Mouse (Mus musculus) layer of hippocampus, adult 2 months (tissue): Measurements from ENCODE around the gene Zbtb16. TPM values are rescaled to one million over a fixed set of nuclear protein-coding genes. Genes with fewer than 3 reads are reported as not detected.

Source experiments
- DNase-seq, 2 experiments: peaks; one replicate each; pipeline ENCODE4 v3.0.0; 2022; ENCODE audit warnings: low spot score in 2 of 2
- H3K27ac ChIP-seq: fragments of 200-600 bp; 2 replicates; pipeline ENCODE4 v1.8.1; 2022
- H3K4me3 ChIP-seq: fragments of 200-600 bp; 2 replicates; pipeline ENCODE4 v1.8.1; 2022; ENCODE audit warnings: mild to moderate bottlenecking
- CTCF ChIP-seq: fragments of 200-600 bp; conservative IDR thresholded peaks from 2 replicates; pipeline ENCODE4 v1.8.1; 2022; ENCODE audit warnings: antibody characterized with exemption, mild to moderate bottlenecking, moderate library complexity
- total RNA-seq, 2 experiments: library from RNA; stranded (reverse); gene quantifications; 2 replicates each; pipeline ENCODE4 v1.2.3; 2021

Zbtb16 gene
- total RNA-seq, 2 experiments from 2014 or later: 143 to 149 TPM

DNA sequence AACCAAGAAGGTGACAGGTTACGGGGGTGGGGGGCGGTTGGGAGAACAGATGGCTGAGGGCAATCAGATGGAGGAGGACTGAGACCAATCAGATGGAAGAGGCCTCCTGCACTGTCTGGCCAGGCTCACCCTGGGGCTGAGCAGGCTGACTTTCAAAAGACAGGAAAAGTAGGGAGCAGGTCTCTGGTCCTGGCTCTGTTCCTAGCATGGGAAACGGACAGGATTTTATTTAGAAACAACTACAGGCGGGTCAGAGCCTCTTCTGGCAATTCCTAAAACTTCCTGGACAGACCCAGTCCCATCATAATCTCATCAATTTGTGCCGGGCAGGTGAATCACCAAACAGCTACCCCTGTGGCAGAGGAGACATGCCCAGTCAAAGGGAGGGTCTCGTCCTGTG, 102.9 kb downstream of the Zbtb16 start:
- no peak for DNase-seq
- TF ChIP-seq CTCF: no peak
- Histone ChIP-seq H3K27ac (peak overlapping the region; percentile 99), H3K4me3 (no peak overlapping the region)

DNA sequence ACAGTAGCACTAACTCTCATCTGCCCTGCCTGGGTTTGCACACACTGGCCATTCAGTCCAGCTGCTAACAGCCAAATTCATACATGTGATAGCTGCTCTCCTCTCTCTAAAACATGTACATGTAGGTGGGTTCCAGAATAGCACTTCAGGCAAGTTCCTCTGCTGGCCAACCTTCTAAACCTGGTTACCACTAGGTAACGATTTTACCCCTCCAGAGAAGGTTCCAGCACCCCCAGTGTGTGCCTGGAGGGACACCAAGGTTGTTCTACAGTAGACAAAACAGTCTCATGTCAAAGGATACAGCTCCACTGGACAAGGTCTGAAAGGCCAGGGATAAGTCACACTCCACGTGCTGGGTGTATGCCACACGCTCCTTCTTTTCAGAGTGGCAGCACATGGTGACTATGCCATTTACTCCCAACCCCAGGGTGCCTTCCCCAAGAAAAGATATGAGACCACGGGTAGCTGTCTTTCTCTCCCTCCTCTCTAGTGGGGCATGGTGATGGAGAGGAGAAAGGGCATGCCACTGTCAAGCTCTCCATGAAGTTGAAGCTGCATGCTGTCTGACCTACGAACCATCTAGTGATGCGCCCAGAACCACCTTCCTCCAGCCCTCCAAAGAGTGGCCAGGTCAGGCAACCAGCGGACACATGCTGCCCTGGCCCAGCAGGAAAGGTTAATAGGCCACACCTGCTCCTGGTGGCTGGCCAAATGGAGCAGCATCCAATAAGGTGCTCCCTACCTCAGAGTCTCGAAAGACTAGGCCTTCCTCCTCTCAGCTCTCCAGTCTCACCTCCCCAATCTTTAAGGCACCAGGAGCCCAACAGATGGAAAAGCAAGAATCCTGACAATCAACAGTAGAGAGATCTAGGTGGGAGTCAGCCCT, 104.1 kb downstream of the Zbtb16 start:
- TF ChIP-seq CTCF: no peak
- Histone ChIP-seq H3K4me3 (no peak overlapping the region), H3K27ac (peak overlapping the region; percentile 99)
- no peak for DNase-seq

DNA sequence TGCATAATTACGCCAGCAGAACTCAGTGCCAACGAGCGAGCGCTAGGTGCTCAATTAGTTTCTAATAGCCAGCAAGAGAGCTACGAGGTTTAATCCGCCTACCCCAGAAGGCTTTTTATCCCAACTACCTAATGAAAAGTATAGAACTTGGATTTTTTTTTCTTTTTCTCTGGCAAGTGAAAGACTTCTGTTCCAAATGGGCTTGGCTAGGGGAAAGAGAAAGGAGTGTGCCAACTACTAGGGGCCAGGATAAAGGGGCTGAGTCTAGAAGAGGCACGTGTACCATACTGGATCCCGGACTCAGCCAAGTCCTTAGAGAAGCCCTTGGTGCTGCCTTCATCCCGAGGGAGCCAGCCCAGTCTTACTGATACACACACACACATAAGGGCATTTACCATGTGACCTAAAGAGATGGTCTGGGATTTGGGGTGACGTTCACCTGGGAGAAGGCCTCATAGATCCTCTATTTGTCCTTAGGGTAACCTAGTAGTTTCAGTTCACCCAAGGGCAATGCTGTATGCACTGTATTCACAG, 105.5 kb downstream of the Zbtb16 start:
- H3K27ac ChIP-seq: peak overlapping the region; percentile 99
- DNase-seq: no peak
- no peak overlapping the region for H3K4me3 ChIP-seq
- no peak for TF ChIP-seq CTCF

DNA sequence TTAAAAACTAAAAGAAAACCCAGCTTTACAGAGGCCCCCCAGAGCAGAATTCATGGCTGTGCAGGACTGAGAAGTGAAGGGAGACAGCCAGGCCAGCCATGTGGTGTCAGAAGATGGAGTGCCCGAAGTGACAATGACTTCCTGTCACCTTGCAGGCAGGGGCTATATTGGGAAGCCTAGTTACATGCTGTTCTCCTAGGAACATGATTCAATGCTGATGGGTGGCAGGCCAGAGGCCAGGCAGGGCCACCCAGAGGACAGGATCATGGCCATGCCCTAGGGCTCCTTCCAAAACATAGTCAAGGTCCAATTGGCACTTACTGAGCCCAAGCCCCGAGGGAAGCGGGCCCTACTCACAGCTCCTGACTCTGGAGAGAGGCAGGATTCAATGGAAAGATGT, 106.6 kb downstream of the Zbtb16 start:
- DNase-seq: no peak
- Histone ChIP-seq H3K27ac (peak overlapping the region; percentile 99), H3K4me3 (no peak overlapping the region)
- TF ChIP-seq CTCF: no peak

DNA sequence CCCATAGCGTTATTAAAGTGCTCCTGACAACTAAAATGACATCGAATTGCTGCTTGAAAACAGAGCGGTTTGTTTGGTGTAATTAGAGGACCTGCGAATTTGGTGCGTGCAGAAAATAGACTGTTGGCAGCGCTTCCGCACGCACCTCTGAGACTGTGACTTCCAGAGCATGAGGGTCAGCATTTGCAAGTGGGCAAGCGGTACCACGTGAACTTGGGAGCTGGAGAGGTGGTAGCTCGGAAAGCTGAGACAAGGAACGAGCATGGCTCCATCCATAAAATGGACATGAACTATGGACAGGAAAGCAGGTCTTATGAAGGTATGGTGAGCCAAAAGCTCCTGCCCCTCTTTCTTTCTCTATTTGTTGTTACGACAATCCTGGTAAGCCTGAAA, 107.3 kb downstream of the Zbtb16 start:
- Histone ChIP-seq H3K27ac (peak overlapping the region; percentile 99), H3K4me3 (peak overlapping the region; percentile 11; the same call in 1 of the 2 replicates)
- no peak for DNase-seq
- TF ChIP-seq CTCF: no peak

DNA sequence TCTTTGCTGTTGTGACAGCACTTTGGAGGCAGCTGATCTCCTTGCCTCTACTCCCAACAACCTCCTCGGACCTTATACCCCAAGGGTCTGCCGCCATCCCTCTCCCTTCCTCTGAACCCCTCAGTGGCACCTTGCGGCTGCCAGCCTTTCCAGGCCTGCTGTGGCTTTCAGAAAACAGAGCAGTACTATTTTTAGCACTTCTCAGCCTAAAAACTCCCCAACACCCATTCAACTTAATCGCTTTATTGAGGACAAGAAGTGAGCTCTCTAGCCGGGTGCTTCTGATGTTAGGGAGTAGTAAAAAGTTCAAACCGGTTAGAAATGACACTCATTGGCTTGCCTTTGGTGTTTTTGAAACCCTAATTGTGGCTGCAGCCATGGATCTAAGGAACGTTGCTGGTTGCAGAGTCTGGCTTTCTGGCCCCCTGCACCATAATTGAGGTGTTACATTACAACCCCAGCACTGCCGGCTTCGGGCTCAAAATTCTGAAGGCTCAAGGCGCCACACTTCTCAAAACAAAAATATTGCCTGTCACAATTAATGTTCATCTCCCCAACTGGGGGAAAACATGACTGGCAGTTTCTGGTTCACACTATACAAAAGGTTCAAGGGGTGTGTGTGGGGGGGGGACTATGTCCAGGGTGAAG, 107.8 kb downstream of the Zbtb16 start:
- peak overlapping the region; percentile 99 for H3K27ac ChIP-seq
- DNase-seq: no peak

DNA sequence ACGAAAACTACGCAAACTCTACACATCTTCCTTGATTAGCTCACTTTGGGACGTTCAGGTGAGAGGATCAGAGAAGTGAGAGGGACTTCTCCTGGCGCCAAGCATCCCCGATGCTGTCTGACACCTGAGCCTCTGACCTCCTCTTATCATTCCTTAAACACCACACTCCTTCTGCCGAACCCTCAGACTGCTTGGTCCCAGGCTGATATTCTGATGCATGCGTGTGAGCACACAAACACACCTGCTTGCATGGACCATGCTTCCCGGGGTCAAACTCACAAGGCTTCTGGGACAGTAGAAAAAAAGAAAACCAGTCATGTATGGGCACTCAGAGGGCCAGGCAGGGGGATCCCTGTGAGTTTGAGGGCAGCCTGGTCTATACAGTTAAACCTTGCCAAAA, 109.7 kb downstream of the Zbtb16 start:
- no peak overlapping the region for H3K4me3 ChIP-seq
- TF ChIP-seq CTCF: no peak
- no peak for DNase-seq
- peak overlapping the region; percentile 82 for H3K27ac ChIP-seq

More for the DNA sequence above, 107.8 kb downstream of the Zbtb16 start:
- no peak for TF ChIP-seq CTCF
- H3K4me3 ChIP-seq: no peak overlapping the region; the same call in 1 of the 2 replicates

DNA sequence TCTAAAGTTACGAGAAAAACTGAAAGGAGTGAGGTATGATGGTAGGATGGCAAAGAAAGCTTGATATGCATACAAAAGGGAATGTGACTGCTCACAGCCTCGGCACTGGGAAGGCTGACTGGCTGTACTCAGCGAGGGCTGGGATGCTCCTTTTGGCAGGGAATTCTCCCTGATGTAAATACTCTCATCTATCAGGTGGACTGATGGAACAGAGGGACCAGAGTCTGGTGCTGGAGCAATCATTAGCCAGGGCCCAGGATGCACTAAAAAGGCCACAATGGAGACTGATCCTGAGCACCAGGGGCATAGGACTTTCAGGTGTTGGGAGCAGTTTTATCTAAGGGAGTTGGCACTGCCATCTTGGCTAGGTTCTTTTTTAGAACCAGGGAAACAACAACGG, 110.1 kb downstream of the Zbtb16 start:
- DNase-seq: no peak
- Histone ChIP-seq H3K27ac (peak overlapping the region; percentile 82), H3K4me3 (no peak overlapping the region)
- TF ChIP-seq CTCF: no peak

DNA sequence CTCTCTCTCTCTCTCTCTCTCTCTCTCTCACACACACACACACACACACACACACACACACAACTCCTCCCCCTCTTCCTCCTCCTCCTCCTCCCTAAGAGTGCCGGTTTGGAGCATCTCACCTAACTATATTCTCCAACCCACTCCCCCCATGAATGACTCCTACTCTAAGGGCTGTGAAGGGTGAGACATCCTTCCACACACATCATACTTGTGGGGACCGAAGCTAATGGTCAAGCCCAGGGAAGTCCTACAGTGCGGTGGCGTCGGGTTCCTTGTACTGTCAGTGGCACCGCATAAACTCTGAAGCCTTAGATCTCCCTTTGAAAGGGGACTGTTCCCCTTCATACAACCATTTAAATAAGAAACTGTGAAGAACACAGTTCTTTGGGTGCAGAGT, 110.9 kb downstream of the Zbtb16 start:
- Histone ChIP-seq H3K27ac (peak overlapping the region; percentile 82), H3K4me3 (no peak overlapping the region)
- TF ChIP-seq CTCF: no peak
- no peak for DNase-seq

DNA sequence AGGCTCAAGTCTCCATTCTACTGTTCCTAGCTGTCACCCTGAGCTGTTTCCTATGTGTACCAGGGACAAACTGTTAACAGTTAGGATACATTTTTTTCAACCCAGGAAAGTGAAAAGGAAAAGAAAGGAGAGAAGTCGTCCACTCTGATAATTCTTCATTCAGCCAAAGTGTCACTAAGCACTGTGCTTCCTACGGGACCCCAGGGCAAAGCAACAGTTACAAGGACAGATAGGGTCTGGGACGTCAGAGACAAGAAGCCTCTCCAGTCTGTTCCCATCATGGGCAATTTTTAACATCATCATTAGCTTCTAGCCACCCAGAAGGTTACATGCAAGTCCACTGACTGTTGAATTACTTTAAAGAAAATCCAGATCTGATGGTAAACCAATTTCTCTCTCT, 111.3 kb downstream of the Zbtb16 start:
- no peak for DNase-seq
- no peak overlapping the region for H3K4me3 ChIP-seq
- no peak for TF ChIP-seq CTCF
- peak overlapping the region; percentile 99 for H3K27ac ChIP-seq

DNA sequence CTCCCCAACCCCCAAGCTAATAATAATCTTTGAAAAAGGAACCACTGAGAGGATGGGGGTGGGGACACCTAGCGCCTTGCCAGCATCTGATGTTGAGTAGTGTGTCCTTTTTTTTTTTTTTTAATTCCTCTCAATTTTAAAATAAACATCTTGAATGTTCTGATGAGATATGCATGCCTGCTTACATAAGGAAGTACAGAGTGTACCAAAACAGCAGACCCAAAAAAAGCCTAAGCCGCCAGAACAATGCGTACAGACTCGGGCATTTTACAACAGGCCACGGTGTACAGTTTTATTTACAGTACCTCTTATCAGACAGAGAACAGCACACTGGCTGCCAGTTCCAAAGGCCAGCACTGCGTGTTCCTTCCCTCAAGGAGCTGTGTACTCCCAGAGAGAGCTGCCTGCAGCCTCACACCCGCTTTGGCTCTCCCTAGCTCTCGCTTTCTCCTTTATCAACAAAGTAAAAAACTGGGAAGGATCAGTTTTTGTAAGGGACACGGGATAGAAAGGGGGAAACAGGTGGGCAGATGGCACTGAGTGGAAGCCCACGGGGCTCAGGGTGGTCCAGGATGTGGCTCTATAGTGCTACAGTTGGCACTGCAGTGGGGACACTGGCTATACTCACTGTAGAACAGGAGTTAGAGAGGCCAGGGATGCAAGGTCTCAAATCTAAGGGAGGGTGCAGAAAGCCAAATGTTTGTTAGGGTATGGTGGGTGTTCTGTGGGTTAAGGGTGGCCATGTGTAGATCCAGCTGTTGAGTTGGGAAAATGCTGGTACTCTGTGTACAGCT, 112.3 kb downstream of the Zbtb16 start:
- Histone ChIP-seq H3K4me3 (no peak overlapping the region), H3K27ac (peak overlapping the region; percentile 99)
- DNase-seq: peak; percentile 66 to 81
- no peak for TF ChIP-seq CTCF

DNA sequence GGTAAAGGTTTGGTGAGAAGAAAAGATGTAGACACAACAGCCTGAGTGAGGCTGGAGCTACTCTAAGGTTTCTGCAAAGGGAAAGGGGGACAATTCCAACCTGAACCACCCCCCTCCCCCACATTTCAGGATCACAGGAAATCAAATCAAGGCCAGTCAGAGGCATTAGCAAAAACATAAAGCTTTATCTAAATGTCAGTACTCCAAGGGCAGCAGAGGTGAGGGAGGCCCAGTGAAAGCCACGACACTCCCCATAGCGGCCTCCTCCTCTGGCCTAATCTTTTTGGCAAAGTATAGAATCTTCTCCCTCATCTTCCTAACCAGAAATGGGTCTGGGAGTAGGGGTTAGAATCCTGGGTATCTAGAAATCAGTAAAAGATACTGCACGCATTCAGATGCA, 113.0 kb downstream of the Zbtb16 start:
- Histone ChIP-seq H3K27ac (peak overlapping the region; percentile 99), H3K4me3 (no peak overlapping the region)
- no peak for TF ChIP-seq CTCF
- no peak for DNase-seq
